Mouse (Mus musculus) CH12.LX (cell line): ENCODE measurements around the gene Spin2d.
"Not testable (repeated sequence)": the region's sequence is repeated elsewhere in the genome, so short reads cannot be mapped to it uniquely, and the experiment has no call there.

ENCODE experiments used
- CHD2 ChIP-seq: IDR thresholded peaks from 2 replicates; pipeline ENCODE4 v1.6.1; 2011; ENCODE audit warnings: low read length, improper control_type of control experiment
- CTCF ChIP-seq, 2 experiments: IDR thresholded peaks in 1 of 2; conservative IDR thresholded peaks in 1 of 2; 2 replicates each; pipeline ENCODE4 v1.5.1; 2011 to 2012; ENCODE audit warnings: low read depth in 2 of 2, low read length in 2 of 2, improper control_type of control experiment in 1 of 2, inconsistent platforms in 1 of 2, mild to moderate bottlenecking in 1 of 2, moderate library complexity in 1 of 2
- ELF1 ChIP-seq: IDR thresholded peaks from 2 replicates; pipeline ENCODE4 v1.6.1; 2014; ENCODE audit warnings: low read depth, mild to moderate bottlenecking, inconsistent platforms, low read length, improper control_type of control experiment
- EP300 ChIP-seq: IDR thresholded peaks from 2 replicates; pipeline ENCODE4 v1.6.1; 2011; ENCODE audit warnings: low read length, improper control_type of control experiment
- JUN ChIP-seq: IDR thresholded peaks from 2 replicates; pipeline ENCODE4 v1.6.1; 2011; ENCODE audit warnings: low read depth, mild to moderate bottlenecking, low read length, improper control_type of control experiment, moderate library complexity; ENCODE audit not compliant: insufficient read depth
- MAZ ChIP-seq: IDR thresholded peaks from 2 replicates; pipeline ENCODE4 v1.6.1; 2012; ENCODE audit warnings: low read depth, mild to moderate bottlenecking, inconsistent platforms, low read length, improper control_type of control experiment, moderate library complexity
- MXI1 ChIP-seq: IDR thresholded peaks from 2 replicates; pipeline ENCODE4 v1.6.1; 2011; ENCODE audit warnings: mild to moderate bottlenecking, low read depth, low read length, improper control_type of control experiment
- POLR2A ChIP-seq: IDR thresholded peaks from 2 replicates; pipeline ENCODE4 v1.6.1; 2011; ENCODE audit warnings: low read depth, mild to moderate bottlenecking, improper control_type of control experiment, low read length
- RCOR1 ChIP-seq: conservative IDR thresholded peaks from 2 replicates; pipeline ENCODE4 v1.6.1; 2012; ENCODE audit warnings: low read depth, mild to moderate bottlenecking, inconsistent platforms, low read length, improper control_type of control experiment
- USF1 ChIP-seq: IDR thresholded peaks from 2 replicates; pipeline ENCODE4 v1.6.1; 2014; ENCODE audit warnings: low read depth, mild to moderate bottlenecking, inconsistent platforms, low read length, improper control_type of control experiment
- ZC3H11A ChIP-seq: IDR thresholded peaks from 2 replicates; pipeline ENCODE4 v1.6.1; 2012; ENCODE audit warnings: low read depth, mild to moderate bottlenecking, inconsistent platforms, low read length, improper control_type of control experiment
- ZKSCAN1 ChIP-seq: IDR thresholded peaks from 2 replicates; pipeline ENCODE4 v1.6.1; 2012; ENCODE audit warnings: low read depth, inconsistent platforms, low read length, improper control_type of control experiment, borderline replicate concordance
- ZMIZ1 ChIP-seq: IDR thresholded peaks from 2 replicates; pipeline ENCODE4 v1.6.1; 2012; ENCODE audit warnings: low read depth, mild to moderate bottlenecking, inconsistent platforms, low read length, improper control_type of control experiment

DNA sequence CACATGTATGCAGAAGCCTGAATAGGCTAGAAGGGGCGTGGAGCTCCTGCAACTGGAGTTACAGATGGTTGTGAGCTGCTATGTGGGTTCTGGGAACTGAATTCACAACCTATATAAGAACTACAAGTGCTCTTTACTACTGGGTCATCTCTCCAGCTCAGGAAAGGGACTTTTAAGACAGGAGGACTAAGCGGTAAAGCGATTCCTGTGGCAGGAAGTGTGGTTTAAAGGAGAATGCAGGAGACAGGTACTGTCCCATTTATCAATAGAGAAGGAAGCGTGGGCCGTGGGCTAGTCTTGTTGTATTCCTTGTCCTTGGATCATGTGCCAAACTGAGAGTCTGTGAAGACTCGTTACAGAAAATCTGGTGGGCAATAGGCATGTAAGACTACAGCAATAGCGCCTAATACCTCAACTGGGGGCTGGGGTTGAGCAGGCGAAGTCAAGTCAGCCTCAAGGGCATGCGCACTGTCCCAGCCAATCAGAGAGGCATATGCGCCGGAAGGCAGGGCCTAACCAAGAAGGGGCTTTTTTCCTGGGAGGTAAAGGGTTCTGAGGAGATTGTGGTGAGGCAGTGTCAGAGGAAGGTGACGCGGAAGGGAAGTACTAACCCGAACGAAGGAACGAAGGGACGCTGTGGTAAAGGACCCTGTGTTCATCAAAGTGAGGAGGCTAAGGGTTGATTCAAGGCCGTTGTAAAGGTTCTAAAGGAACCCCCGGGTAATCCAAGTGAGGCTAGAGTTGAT is 37.2 kb upstream of the Spin2d start, which contains the start of gene Xlr4b:
- TF ChIP-seq USF1; ZKSCAN1; MAZ; CTCF (conservative IDR thresholded peaks at IDR 0.05 in 1 of 2, IDR thresholded peaks at IDR 0.05 in 1 of 2; ENCODE audit: low read depth in 2 of 2, low read length in 2 of 2); EP300; MXI1; ELF1; RCOR1; JUN; ZC3H11A; CHD2; ZMIZ1: not testable (repeated sequence)
- TF ChIP-seq POLR2A: peak; percentile 25; the same call in 1 of the 2 replicates
